Mouse (Mus musculus) cerebellum, adult 9-10 months (tissue): ENCODE measurements around the gene Zfand5.
"Not testable (repeated sequence)": the region's sequence is repeated elsewhere in the genome, so short reads cannot be mapped to it uniquely, and the experiment has no call there.

ENCODE experiments used
- DNase-seq: peaks from one replicate; pipeline ENCODE4 v3.0.0; 2022

The Zfand5 gene

DNA sequence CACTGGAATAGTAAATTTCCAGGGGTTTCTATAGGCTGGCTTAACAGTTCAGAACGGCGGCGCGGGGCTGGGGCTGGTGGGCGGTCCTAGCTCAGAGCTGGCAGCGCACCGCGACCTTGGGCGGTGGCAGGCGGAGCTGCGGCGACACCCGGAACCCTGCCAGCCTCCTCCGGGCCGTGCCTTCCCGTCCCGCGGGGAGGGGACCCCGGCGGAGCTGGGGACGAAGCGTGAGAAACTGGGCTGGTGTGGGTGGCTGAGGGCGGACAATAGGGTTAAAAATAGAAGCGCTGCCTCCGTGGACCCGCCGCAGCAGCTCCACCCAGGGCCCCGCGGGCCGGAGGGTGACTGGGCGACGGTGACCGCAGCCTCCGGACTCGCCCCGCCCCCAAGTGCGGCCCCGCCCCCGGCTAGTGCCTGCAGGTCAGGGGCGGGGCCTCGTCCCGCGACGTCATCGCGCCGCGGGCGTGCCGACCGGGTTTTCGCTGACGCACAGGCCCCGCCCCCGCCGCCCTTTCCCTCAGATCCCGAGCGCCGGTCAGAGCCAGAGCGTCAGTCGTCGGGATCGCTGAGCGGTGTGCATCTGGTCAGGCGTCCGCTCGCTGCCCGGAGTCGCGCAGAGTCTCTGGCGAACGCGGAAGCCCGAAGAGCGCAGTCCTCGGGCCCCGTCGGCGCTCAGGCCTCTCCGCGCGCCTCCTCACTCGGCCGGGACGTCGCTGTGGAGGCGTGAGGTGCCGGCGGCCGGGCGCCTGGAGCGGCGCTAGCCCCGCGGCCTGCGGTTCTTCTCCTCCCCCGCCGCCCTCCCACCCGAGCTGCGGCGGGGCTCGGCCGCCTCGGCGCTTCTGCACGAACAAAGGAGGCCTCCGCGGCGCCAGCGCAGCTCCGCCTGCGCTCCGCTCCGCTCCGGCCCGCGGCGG is at the start of gene Zfand5:
TSS of gene Zfand5 (plus strand) at position 538 of the 914 bp plus-strand sequence.
- DNase-seq, result peak; percentile 98

DNA sequence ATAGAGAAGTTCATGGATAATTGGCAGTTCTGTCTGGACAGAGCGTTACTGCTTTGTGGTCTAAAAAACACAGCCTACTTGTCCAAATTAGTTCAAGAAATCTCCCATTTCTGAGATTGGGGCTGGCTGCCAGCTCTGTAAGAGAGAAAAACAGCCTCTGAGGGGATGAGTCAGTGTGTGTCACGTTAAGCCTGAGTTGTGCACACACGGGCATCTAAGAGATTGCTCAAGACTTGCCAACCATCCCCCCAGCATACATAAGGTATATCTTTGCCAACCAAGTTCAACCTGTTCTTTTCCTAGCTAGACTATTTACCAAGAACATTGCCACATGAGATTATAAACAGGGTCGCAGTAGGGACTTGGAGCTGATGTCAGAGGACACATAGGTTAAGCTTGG is 44.9 kb upstream of the Zfand5 start:
- peak; percentile 5 for DNase-seq

DNA sequence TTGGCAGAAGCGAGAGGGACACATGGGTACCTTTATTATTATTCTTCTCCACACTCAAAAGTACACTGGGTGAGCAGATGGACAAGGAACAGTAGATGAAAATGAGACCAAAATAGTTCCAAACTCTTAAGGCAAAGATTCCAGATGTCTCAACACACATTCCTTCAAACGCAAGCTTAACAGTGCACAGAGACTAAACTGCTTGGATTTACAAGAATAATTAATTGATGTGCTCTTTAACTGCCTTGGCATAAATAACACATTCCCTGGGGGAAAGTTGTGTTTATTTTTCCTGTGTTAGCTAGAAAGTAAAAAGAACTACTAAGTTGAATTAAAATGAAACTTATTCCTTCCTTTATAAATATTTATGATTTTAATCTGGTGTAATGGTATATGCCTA is 44.3 kb upstream of the Zfand5 start:
- DNase-seq, result no peak

DNA sequence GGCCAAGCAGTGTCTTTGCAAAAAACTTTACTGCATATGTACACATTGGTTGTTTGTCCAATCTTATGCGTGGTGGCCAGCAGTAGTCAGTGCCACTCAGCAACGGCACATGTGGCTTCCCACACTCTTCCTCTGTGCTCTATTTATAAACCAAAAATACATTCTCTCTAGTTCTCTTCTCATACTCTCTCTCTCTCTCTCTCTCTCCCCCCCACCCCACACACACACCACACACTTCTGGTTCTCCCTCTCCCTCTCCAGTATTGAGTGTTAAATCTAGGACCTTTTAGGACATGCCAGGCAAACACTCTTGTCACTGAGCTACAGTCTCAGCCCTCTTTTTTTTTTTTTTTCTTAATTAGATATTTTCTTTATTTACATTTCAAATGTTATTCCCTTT is 23.3 kb upstream of the Zfand5 start:
- not testable (repeated sequence) for DNase-seq

DNA sequence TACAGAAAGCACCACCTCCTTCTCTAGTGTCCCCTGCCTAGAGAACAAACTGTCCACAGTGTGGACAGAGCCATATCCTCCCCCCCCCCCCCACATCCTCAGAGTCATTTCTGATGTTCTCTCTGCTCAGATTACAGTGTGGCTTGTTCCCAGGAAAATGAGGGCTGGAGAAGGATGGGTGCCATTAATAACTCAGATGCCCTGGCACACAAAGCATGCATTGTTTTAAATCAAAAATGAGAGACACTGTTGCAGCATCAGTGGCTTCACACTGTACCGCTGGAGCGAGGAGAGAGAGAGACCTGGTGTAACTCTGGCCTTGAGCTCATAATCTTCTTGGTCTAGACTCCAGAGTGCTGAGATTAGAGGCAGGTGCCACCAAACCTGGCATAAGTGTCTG is 18.2 kb upstream of the Zfand5 start:
- DNase-seq, result no peak

DNA sequence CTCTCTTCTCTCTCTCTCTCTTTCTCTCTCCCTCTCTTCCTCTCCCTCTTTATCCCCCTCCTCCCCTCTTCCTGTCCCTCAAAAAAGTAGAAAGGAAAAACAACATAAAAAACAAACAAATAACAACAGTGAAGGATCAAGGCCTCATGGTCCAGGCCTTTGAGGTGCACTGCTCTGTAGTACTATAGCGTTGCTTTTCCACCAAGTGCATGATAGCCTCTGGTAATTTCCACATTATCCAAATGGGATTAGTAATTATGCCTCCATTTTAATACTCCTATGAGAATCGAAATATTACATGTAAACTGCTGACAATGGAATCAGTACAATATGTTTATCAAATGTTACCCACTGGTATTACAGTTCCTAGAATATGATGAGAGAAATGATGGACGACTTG is 16.2 kb upstream of the Zfand5 start:
- DNase-seq, result no peak

DNA sequence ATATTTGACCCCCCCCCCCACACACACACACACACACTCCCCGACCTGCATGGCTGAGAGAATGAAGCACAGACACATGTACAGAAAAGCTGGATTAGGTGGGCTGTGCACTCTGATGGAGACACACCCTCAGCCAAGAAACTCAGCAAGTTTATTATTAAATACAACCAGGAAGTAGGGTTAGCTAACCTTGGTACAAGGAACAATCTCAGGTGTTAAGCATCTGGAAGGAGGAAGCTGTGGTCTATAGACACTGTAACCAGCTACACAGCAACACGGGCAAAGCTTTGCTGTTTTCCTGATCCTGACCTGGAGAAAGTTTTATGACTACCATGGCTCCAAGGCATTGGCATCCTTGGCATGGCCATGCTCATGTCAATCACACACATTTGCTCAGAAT is 12.6 kb upstream of the Zfand5 start:
- no peak for DNase-seq

DNA sequence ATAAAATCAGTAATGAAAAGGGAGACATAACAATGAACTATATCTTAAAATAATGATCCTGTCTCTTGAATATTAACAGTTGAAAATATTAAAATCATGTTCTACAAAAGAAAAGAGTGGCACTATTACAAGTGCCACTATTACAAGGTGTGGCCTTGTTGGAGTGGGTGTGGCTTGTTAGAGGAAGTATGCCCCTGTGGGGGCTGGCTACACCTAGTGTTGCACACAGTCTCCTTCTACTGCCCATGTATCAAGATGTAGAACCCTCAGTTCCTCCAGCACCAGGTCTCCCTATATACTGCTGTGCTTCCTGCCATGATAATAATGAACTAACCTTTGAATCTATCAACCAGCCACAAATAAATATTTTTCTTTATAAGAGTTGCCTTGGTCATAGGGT is 11.8 kb upstream of the Zfand5 start:
- DNase-seq, result no peak

DNA sequence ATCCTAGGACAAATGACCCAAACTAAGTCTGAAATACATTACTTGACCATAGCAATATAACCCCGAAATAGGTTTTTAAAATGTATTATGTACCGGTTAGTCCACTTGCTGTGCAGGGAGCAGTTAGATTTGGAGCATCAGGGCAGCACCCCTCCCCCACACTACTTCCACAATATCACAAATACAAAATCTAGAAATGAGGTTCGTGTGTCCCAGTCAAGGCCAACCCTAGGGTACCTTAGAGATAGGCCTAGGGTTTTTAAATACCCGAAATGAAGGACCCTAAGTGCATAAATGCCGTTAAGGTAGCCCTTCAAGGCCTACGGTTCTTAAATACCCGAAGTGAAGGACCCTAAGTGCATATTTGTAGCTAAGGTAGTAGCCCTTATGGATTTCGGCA is 892 bp upstream of the Zfand5 start:
- DNase-seq, result peak; percentile 81

DNA sequence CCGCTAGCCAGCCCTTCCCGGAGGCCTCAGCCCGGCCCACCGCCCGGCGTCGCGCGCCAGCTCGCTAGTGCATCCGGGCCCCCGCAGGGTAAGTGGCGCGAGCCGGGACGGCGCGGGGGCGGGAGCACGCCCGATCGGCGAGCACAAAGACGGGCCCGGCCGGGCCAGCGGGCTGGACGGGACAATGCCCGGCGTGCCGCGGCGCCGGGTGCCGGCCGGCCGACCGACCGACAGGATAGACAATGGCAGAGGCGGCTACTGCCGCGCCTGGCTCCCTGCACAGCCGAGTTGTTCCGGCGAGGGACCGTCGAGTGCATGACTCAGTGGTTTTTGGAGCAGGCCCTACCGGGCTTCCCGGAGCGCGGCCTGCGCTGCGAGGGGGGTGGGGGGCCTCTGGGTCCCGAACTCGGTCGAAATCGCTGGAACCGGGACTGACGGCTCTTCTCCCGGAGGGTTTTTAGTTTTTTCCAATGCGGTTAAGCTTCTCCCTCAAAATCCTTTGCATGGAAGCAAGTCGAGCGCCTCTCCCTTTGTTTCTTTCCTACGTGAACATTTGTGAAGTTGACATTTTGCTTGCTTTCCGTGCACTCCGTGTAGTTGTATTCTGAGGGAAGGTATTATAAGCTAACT is 692 bp downstream of the Zfand5 start:
- DNase-seq, result peak; percentile 75

DNA sequence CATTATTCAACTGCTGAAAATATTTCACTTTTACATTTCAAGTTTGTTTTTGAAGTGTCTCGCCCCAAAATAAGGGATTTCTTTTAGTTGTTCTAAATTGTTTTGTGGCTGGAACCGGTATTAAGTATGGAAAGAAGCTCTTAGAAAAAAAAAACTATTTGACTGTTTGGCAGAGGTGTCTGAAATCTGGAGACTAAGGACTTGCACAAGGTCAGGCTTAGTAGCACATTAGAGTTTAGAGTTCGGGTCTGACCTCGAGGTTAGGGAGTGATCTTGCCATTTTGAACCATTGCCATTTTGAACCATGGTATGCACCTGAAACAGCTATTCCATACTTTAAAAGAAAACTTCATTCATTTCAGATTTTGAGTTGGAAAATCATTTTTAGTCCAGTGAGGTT is 1.4 kb downstream of the Zfand5 start:
- DNase-seq, result peak; percentile 37

DNA sequence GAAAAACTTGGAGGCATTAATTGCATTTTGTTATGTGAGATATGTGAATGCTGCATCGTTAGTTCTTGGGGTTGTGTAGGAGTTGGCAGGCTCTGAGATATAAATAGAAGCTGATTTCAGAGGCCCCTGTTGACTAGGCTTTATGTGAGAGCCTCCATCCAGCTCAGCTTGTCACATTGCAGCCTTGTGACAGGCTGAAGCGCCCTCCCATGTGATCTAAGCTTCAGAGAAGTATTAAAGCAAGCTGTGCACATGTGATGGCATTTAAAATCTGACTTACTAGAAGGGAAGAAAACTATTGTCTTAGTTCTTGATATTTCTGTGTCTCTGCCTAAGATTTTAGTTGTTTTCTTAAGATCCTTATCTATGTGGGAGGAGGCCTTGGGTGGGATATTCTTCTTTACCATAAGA is 2.1 kb downstream of the Zfand5 start:
- peak; percentile 85 for DNase-seq

DNA sequence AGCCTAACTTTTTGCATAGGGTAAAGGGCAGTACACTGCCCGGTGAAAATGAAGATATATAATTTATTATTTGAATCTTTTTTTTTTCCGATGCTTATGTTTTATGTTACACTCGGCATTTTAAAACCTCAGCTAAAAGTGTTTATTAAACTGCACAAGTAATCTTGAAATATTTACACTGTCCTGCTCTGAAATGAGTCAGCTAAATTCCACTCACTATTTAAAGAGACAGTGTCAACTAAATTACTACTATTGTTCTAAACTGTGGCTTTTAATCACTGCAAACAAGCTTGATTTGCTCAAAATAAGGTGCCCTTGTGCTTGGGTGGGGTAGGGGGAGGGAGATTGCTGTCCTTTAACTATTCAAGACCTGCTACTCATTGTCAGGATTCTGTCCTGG is 2.6 kb downstream of the Zfand5 start:
- no peak for DNase-seq

DNA sequence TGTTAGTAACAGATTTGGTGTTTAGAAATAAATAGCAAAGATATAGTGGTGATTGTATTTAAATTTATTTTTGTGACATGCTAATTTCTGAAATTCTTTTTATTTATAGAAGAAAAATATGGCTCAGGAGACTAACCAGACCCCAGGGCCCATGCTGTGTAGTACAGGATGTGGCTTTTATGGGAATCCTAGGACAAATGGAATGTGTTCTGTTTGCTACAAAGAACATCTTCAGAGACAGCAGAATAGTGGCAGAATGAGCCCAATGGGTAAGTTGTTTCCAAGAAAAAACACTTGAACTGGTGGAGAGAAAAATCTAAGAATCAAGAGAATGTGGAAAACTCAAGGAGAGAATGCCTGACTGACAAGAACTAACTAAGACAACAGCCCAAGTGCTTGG is 4.2 kb downstream of the Zfand5 start:
- no peak for DNase-seq

DNA sequence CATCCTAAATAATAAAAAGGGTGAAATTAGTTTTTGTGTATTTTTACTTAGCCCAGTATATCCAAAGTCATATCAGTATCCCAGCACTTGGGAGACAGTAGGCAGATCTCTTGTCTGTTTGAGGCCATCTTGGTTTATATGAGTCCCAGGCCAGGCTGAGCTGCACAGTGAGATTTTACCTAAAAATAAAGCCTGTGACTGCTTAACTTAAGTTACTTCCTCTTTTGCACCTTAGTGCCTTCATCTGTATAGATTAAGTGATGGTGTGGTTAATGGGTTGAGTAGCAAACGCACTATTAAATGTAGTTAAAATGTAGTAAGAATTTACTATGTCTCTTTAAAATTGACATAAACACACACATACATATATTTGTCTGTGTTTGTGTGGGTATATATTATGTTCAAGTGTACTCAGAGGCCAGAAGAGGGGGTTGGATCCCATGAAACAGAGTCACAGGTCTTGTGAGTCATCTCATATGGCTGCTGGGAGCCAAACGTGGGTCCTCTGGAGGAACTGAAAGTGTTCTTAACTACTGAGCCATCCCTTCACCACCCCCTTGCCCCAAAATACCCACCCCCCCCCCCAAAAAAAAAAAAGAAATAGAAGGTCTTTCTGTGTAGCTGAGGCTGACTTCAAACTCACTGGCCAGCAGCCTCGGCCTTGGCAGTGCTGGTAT is 14.5 kb downstream of the Zfand5 start:
- no peak for DNase-seq

DNA sequence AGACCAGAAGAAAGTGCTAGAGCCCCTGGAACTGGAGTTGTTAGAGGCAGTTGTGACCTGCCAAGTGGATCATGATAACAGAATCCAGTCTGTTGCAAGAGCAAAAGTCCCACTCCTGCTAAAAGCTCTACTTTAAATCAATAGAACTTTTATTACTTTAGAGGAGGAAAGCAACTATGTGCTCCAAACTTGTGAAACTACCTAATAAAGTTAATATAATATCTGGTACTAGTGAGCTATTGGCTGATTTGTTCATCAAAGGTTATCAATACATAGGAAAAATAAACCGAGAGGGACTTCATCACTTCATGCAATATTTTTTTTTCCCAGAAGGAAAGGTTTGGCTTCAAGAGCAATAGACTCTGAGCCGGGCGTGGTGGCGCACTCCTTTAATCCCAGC is 25.3 kb downstream of the Zfand5 start:
- DNase-seq, result no peak

DNA sequence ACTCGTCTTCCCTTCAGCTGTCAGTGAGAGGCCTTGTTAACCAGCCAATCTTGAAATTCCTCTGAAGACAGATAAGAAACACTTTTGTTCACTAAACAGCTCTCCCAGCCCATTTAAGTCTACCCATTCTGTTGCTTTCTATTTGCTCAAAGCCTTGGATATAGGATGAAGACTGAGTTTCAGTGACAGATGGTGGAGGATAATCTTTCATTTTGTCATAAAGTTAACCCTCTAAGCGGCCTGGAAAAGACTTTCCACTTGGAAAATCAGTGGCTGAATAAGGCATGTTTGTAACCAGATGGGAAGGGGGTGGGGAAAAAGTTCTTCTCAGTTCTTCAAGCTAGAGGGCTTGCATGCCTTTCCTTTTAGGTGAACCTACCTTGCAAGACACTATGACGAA is 29.7 kb downstream of the Zfand5 start:
- no peak for DNase-seq

DNA sequence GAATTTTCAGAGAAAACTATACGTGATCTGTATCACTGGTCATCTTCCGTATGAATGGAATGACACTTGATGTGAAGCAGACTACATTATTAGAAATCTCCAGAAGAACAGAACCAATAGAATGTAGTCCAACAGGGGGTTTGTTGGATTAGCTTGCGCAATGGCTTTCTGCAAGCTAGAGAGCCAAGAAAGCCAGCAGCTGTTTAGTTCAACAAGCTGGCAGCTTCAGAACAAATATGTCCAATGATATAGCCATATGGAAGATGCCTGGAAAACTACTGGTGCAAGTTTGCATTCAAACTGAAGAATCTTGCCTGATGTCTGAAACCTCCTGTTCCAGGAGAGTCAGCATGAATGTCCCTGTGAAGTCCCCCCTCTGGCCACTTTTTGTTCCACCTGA is 35.7 kb downstream of the Zfand5 start:
- DNase-seq, result no peak

DNA sequence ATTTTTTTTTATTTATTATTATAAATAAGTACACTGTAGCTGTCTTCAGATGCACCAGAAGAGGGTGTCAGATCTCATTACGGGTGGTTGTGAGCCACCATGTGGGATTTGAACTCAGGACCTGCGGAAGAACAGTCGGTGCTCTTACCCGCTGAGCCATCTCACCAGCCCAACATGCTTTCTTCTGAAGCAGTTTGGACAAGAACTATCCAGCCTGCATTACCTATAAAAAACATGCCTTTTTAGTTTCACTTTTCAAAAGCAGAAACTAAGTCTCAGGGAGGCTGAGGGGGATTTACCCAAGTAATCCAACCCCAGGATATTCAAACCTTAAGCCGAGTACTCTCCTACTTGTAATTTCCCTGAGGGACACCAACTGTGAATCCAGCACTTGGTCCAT is 38.3 kb downstream of the Zfand5 start:
- DNase-seq, result not testable (repeated sequence)

DNA sequence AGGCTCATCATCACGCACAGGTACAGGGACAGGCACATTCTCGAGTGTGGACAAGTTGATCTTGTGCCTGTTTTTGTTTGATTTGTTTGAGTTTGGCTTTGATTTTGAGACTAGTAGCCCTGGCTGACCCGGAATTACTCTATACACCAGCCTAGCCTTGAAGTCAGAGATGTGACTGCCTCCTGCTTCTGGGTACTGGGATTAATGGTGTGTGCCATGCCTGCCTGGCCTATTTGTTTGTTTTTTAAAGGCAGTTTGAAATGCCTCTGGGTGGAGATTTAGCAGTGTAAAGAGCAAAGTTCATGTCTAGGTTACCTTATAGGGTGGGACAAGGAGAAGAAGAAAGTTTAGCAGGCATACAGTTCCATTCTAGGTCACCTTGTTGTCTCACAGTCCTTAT is 43.6 kb downstream of the Zfand5 start:
- DNase-seq, result no peak

DNA sequence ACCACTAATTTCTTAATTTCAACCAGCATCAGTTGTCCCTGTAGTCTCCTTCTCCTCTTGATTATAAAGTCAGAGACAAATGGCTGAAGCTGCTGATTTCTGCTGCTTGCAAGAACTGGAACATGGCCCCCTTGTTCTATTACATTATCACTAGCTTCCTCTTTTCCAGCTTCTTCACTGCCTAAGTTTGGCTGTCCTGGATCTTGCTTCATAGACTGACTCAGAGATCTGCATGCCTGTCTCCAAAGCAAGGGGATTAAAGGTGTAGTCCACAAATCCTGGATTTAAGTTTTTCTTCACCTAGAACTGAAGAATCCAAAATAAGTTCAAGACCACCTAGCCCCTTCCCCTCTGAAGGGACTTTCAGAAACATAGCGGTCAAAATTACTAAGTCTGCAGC is 47.5 kb downstream of the Zfand5 start:
- no peak for DNase-seq

DNA sequence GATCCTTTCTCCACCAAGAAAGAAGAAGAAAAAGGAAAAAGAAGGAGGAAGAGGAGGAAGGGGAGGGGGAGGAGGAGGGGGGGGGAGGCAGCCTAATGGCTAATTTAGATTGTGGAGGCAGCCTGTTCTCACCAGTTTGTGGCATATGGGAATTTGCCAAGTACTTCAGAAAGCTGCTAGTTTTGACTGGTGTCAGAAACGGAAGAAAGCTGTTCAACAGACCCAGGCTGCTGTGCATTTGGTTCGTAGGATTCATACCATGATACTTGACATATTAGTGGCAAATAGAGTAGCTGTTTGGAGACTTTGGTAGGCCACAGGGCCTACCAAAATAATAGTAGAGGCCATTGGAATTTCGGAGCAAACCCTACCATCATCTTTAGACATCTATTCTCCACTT is 53.3 kb downstream of the Zfand5 start:
- no peak for DNase-seq

DNA sequence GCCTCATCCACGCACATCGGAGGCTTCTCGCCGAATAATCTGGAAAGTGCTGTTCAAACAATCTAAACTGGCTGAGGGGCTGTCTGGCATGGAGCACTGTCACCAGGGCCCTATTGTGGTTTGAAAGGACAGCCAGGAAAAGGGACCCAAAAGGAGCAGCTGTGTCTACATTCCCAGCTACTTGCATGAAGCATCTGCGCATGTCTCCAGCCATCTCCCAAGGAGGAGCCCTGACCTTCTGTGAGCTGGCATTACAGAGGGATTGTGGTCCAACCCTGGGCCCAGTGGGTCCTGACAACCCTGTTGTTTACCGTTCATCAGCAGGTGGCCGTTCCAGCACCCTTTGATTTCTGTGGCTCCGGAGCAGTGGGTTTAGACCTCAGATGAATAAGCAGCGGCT is 56.9 kb downstream of the Zfand5 start:
- DNase-seq, result no peak

DNA sequence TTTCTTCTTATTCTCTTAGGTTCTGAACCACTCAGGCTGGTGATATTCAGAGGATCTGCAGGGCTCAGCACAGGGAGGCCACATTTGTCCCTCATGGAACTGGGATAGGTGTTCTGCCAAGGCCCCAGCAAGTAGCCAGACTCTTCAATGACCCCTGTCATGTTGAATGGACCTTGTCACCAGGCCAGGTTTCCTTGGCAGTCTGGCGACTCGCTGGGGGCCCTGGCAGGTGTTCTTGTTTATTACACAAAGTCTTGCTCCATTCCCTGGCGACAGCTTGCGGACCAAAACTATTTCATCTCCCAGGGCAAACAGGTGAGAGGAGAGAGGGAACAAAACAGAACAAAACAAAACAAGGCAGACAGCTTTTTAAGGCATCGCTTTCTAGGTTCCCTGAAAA is 57.7 kb downstream of the Zfand5 start:
- DNase-seq, result peak; percentile 85
